Mouse (Mus musculus) embryonic fibroblast, embryonic 13.5 days (primary cell): Measurements from ENCODE around the gene Morn5.

Experiments used
- CTCF ChIP-seq: IDR thresholded peaks from 2 replicates; pipeline ENCODE4 v1.5.1; 2011; ENCODE audit warnings: mild to moderate bottlenecking, control low read depth, low read length, moderate library complexity, borderline replicate concordance; ENCODE audit not compliant: insufficient read depth
- POLR2A ChIP-seq: IDR thresholded peaks from 2 replicates; pipeline ENCODE4 v1.6.1; 2011; ENCODE audit warnings: low read depth, mild to moderate bottlenecking, control low read depth, low read length, moderate library complexity

- TF ChIP-seq CTCF (no peak), POLR2A (no peak)
Measured at GRCm38 (mm10) chr2:36089190-36089589, 39.9 kb downstream of the Morn5 start.
